Mouse (Mus musculus): ENCODE results near the gene 2010109A12Rik. TPM values are rescaled to one million over a fixed set of nuclear protein-coding genes. Genes with fewer than 3 reads are reported as not detected.
A peak's percentile ranks its signal among the peaks of the same experiment; 100 is the strongest.

Gene 2010109A12Rik
- polyA plus RNA-seq, 1 experiment, result 0.27 TPM

DNA sequence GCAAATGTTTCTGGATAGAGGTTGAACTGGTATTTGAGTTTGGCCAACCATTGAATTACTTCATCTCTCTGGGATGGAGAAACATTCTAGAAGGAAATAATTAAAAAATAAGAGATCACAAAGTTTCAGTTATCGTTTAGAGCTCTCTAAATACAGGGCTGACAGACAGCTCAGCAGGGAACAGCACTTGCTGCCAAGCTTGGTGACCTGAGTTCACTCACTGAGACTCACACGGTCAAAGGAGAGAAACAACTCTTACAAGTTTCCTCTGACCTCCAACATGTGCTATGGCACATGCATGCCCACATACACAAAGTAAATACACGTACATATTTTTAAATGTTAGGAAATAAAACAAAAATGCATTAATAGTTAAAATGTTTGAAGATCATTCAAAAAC is 16.7 kb upstream of the 2010109A12Rik start:
- TF ChIP-seq CTCF (IDR thresholded peaks at IDR 0.05; ENCODE audit: borderline replicate concordance, extremely low read depth, insufficient read depth, insufficient read length), result no peak
- TF ChIP-seq POLR2A (IDR thresholded peaks at IDR 0.05; ENCODE audit: borderline replicate concordance, extremely low read depth, insufficient read depth, insufficient read length, poor library complexity, severe bottlenecking), result no peak
- no peak for DNase-seq (ENCODE audit: low read depth)

DNA sequence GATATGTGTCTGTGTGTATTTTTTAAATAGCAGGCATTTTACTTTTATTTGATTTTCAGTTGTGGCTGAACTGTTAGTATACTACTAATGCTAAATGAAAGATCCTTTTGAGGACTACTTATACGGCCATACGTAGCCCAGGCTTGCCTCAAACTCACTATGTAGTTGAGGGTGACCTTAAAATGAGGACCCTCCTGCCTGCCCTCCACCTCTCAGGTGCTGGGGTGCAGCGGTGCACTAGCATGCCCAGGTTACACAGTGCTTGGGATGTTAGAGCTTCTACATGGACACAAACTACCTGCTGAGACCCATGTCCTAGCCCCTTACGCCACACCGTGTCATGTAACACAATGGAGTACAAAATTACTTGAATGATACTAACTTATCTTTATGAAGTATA is 15.9 kb upstream of the 2010109A12Rik start:
- no peak for TF ChIP-seq POLR2A (IDR thresholded peaks at IDR 0.05; ENCODE audit: borderline replicate concordance, extremely low read depth, insufficient read depth, insufficient read length, poor library complexity, severe bottlenecking)
- no peak for TF ChIP-seq CTCF (IDR thresholded peaks at IDR 0.05; ENCODE audit: borderline replicate concordance, extremely low read depth, insufficient read depth, insufficient read length)
- no peak for DNase-seq (ENCODE audit: low read depth)

DNA sequence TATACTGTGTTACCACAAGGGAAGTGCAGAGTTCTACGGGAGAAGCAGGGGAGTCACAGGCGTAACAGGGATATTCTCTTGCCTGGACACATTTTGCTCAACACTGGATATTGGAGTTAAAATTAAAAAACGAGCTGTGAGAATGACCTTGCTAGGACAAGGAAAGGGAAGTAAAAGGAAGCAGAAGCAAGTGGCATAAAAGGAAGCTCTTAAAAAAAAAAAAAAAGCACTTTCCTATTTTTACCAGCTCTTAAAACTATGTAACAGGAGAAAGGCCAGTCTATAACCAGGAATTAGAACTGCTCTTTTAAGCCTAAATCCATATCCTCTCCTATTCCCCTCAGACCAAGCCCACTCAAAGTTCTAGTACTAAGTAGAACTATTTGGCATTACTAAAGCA is 8.1 kb upstream of the 2010109A12Rik start:
- TF ChIP-seq POLR2A (IDR thresholded peaks at IDR 0.05; ENCODE audit: borderline replicate concordance, extremely low read depth, insufficient read depth, insufficient read length, poor library complexity, severe bottlenecking), result no peak
- no peak for TF ChIP-seq CTCF (IDR thresholded peaks at IDR 0.05; ENCODE audit: borderline replicate concordance, extremely low read depth, insufficient read depth, insufficient read length)
- no peak for DNase-seq (ENCODE audit: low read depth)

DNA sequence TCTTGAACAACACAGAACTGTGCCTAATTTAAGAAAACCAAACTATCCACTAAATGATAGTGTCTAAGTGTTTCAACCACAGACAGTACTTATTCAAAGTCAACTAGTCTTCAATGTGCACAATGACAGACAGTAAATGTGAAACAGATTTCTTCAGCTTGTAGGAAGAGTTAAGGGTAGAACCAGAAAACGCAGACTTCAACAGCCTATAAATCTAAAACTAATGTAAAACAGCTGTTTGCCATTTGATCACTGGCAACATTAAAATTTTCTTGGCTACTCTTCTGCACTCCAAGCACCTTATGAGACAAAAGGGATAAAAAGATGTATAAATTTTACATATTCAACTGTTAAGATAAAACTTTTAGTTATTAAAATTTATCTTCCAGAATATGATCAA is 5.1 kb upstream of the 2010109A12Rik start:
- DNase-seq (ENCODE audit: low read depth), result no peak
- no peak for TF ChIP-seq POLR2A (IDR thresholded peaks at IDR 0.05; ENCODE audit: borderline replicate concordance, extremely low read depth, insufficient read depth, insufficient read length, poor library complexity, severe bottlenecking)
- no peak for TF ChIP-seq CTCF (IDR thresholded peaks at IDR 0.05; ENCODE audit: borderline replicate concordance, extremely low read depth, insufficient read depth, insufficient read length)

DNA sequence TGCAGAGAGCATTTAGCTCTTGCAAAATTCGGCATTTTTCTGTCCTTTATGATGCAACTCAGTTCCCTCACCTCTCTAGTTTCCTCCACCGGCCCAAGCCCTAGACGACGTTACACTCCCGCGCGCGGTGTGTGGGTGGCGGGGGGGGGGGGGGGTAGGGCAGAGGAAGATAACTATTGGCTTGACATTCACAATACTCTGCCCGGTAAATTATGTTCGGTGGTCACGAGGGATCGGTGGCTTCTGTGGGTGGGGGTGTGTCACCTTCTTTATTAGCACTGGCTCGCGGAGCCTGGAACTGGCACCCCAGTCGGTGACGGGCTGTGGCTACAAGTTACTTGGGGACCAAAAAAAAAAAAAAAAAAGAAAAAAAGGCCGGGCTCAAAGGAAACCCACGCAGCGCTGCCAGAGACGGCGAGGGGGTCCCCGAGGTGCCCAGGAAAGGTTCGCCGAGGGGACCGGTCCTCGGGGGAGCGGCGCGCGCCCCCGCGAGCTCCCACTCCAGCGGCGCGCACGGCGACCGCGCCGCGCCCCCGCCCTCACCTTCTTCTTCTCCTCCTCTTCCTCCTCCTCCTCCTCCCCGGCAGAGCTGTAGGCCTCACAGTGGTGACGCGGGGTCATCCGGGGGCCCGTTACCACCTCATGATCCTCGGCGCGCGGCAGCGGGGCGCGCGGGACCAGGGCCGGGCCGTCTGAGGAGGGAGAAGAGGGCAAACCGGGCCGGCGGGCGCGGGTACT is 778 bp upstream of the 2010109A12Rik start:
- no peak for TF ChIP-seq CTCF (IDR thresholded peaks at IDR 0.05; ENCODE audit: borderline replicate concordance, extremely low read depth, insufficient read depth, insufficient read length)
- no peak; the same call in 1 of the 2 replicates for TF ChIP-seq POLR2A (IDR thresholded peaks at IDR 0.05; ENCODE audit: borderline replicate concordance, extremely low read depth, insufficient read depth, insufficient read length, poor library complexity, severe bottlenecking)
- peak; percentile 62 for DNase-seq (ENCODE audit: low read depth)

DNA sequence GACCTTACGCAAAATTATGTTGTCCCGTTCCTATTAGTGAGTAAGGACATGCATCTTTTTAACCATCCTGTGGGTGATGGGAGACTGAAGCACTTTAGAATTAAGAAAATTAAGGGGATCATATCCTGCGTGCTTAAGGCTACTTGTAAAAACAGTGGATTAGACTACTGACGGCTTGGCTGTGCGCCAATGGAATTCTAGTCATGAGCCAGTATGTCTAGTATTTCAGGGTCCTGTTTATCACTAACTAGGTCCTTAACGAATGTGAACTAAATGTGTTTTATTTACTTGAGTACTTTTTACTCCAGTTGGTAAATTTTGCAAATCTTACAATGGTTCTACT is 659 bp downstream of the 2010109A12Rik start:
- TF ChIP-seq POLR2A (IDR thresholded peaks at IDR 0.05; ENCODE audit: borderline replicate concordance, extremely low read depth, insufficient read depth, insufficient read length, poor library complexity, severe bottlenecking), result no peak
- TF ChIP-seq CTCF (IDR thresholded peaks at IDR 0.05; ENCODE audit: borderline replicate concordance, extremely low read depth, insufficient read depth, insufficient read length), result no peak

DNA sequence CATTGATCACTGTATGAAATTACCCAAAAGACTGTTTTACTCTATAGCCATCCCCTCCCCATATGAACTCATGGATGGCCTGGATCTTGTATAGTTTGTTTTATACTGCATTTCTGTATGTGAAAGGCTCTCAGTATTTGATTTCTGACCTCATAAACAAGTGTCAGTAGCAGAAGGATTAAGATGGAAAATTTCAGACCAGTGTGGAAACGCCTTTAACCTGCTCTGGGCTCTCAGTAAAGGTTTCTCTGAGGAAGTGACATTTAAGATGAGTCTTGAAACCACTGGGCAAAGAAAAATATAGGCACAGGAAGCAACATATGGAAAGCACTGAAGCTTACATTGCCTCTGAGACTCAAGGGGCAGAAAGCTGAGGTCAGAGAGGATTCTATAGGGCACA is 1.2 kb downstream of the 2010109A12Rik start:
- TF ChIP-seq CTCF (IDR thresholded peaks at IDR 0.05; ENCODE audit: borderline replicate concordance, extremely low read depth, insufficient read depth, insufficient read length) (no peak), POLR2A (IDR thresholded peaks at IDR 0.05; ENCODE audit: borderline replicate concordance, extremely low read depth, insufficient read depth, insufficient read length, poor library complexity, severe bottlenecking) (no peak)
- DNase-seq (ENCODE audit: low read depth), result peak; percentile 4

More for the DNA sequence above, 659 bp downstream of the 2010109A12Rik start:
- no peak for DNase-seq (ENCODE audit: low read depth)

DNA sequence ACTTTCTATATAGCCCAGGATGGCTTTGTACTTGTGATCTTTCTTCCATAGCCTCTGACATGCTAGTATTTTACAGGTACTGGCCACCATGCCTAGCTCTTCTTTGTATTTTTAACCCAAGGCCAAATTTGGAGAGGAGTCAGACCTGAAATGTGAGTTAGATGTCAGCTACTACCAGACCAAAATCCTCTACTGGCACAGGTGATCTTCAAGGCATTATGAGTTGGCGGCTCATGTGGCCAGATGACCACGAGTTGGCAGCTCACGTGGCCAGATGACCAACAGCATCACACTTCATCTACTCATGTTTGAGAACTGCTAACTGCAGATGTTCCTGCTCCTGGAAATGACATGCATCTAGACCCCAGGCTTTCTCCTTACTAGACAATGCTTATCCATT is 12.1 kb downstream of the 2010109A12Rik start:
- TF ChIP-seq POLR2A (IDR thresholded peaks at IDR 0.05; ENCODE audit: borderline replicate concordance, extremely low read depth, insufficient read depth, insufficient read length, poor library complexity, severe bottlenecking) (no peak), CTCF (IDR thresholded peaks at IDR 0.05; ENCODE audit: borderline replicate concordance, extremely low read depth, insufficient read depth, insufficient read length) (no peak)
- no peak for DNase-seq (ENCODE audit: low read depth)

DNA sequence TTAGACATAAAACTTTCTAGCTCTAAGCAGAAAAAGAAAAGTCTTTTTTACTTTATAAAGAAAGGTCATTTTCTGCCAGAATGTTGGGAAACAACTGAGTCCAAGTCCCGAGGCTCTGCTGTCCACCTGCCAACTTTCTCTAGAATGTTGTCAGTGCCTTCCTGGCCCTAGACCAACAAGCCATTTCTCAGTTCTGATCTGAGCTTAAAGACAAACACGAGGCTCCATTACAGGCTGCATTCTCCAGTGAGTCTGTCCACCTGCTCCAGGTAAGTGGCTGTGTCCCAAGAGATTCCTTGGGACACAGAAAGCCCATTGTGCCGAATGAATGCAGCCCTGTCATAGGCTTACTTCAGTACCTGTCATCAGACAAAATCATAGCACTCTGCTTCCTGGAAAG is 15.3 kb downstream of the 2010109A12Rik start:
- TF ChIP-seq CTCF (IDR thresholded peaks at IDR 0.05; ENCODE audit: borderline replicate concordance, extremely low read depth, insufficient read depth, insufficient read length), result no peak
- DNase-seq (ENCODE audit: low read depth), result peak; percentile 11

DNA sequence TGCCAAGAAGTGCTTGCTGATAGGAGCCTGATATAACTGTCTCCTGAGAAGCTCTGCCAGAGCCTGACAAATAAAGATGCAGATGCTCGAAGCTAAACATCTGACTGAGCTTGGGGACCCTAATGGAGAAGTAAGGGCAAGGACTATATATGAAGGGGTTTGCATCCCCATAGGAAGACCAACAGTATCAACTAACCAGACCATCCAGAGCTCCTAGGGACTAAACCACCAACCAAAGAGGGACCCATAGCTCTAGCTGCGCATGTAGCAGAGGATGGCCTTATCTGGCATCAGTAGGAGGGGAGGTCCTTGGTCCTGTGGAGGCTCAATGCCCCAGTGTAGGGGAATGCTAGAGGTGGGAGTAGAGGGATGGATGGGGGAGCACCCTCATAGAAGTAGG is 18.2 kb downstream of the 2010109A12Rik start:
- no peak for TF ChIP-seq POLR2A (IDR thresholded peaks at IDR 0.05; ENCODE audit: borderline replicate concordance, extremely low read depth, insufficient read depth, insufficient read length, poor library complexity, severe bottlenecking)
- no peak for TF ChIP-seq CTCF (IDR thresholded peaks at IDR 0.05; ENCODE audit: borderline replicate concordance, extremely low read depth, insufficient read depth, insufficient read length)
- no peak for DNase-seq (ENCODE audit: low read depth)

DNA sequence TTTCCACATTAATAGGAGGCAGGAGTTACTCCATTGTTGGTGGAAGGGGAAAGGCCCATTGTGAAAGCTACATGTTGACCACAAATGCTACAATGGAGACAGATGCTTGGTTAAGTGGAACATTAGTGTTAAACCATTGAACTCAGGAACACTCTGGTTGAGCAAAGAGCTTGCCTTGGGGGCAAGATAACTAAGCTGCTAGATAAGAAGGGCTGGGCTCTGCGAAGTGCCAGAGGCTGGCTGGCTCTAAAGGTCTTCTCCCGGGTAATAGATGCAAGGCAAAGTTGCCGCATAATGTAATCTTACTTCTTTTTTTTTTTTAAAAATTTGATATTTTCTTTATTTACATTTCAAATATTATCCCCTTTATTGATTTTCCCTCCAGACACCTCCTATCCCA is 20.8 kb downstream of the 2010109A12Rik start:
- TF ChIP-seq POLR2A (IDR thresholded peaks at IDR 0.05; ENCODE audit: borderline replicate concordance, extremely low read depth, insufficient read depth, insufficient read length, poor library complexity, severe bottlenecking) (no peak), CTCF (IDR thresholded peaks at IDR 0.05; ENCODE audit: borderline replicate concordance, extremely low read depth, insufficient read depth, insufficient read length) (no peak)
- no peak for DNase-seq (ENCODE audit: low read depth)

DNA sequence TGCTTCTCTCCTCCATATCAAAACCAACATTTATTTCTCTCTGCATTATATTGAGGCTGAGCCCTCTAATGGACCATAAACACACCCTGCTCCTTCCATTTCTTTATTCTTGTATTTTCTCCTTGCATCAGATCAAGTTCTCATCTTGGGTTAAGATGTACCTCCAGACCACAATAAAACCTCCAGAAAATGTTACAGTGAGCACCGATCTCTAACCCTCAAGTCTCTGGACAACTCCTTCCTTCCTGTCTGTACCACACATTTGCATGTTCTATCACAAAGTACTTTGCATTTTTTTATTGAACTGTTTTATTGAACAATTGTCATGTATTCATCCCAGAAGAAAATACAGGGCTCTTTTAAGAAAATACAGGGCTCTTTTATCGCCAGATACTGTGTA is 23.2 kb downstream of the 2010109A12Rik start:
- TF ChIP-seq CTCF (IDR thresholded peaks at IDR 0.05; ENCODE audit: borderline replicate concordance, extremely low read depth, insufficient read depth, insufficient read length) (no peak), POLR2A (IDR thresholded peaks at IDR 0.05; ENCODE audit: borderline replicate concordance, extremely low read depth, insufficient read depth, insufficient read length, poor library complexity, severe bottlenecking) (no peak)

More for the DNA sequence above, 23.2 kb downstream of the 2010109A12Rik start:
- DNase-seq (ENCODE audit: low read depth), result no peak
